Mouse (Mus musculus) gastrocnemius, postnatal 4 days (tissue): ENCODE measurements at regions not wholly inside any gene's neighbourhood (a gene's known extent, or its start where the extent isn't known, plus 50 kb on each side); places are given as distances from the start of the nearest gene placed in this dataset.

ENCODE experiments used
- DNase-seq, 2 experiments: peaks; one replicate each; pipeline ENCODE4 v3.0.0; 2021 to 2022; ENCODE audit warnings: low spot score in 2 of 2, mixed read lengths in 2 of 2

DNA sequence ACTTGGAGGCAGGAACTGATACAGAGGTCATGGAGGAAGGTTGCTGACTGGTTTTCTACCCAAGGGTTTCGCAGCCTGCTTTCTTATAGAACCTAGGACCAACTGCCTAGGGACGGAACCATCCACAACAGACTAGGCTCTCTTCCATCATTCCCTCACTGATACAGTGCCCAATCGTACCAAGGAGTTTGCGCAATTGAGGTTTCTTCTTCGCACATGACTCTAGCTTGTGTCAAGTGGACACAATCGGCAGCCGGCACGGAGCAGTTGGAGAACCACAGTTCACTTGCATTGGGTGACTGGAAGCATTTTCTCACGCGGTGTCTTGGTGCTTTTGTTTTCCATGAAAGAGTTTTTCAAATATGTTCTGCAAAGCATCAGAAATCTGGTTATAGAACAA, 149.1 kb upstream of the Dyrk2 start:
- no peak for DNase-seq

DNA sequence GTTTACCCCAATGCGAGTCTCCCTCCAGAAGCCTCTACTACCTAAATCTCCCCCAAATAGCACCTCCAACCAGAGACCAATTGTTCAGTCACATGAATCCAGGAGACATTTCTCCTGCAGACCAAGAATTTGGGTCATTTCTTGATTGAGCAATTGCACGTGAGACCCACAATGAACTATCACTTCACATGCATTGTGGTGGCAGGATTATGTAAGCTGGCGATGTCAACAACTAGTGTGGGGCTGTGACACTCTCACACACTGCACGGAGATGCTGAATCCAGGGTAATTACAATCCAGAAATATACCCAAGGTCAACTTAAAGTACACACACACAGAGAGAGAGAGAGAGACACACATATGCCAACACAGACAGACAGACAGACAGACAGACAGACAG, 148.5 kb upstream of the Dyrk2 start:
- no peak for DNase-seq

DNA sequence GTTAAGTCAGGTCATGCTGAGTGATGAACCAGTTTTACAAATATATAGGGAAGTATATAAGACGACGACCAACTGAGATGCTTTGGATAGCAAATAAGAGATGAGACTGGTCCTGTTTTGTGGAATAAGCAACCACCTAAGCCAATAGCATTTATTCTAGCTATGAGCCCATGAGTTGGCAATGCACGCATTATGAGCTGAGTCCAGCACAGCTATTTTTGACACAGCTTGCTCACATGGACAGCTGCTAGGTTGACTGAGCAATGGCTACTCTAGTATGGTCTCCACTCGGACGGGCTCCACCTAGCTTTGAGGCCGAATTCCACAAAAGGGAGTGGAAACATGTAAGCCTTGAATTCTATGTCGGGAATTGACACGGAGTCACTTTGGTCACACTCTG, 146.1 kb upstream of the Dyrk2 start:
- peak in 1 of 2 experiments; percentile 32 for DNase-seq

DNA sequence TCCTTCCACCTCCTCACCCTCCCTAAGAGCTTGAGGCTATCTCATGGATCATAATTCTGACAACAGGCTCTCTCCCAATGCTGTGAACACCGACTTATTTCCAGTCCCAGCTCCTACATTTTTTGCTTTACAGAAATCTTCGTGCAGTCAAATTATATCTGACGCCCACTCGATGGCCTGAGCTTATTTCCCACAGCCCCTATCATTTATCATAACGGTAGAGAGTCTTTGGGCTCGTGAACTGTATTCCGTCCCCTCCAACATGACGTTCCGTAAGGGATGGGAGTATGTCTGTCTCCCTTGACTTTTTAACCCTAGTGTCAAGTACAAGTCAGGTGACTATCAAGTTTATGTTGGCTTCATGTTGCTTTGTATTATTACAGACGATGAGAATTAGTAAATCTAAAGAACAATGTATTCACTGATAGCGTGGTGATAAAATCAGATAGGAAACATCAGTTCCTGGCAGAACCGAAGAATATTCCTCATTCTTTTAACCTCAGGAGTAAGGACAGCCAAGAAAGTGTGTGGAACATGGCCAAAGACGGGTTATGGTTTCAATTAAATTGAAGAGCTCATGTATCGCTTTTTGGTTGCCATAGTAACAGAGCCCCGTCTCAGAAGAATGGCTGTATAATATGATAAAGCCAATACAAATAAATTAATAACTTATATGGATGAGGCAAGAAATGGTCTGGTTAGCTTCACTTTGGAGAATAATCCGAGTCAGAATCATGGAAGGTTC, 145.5 kb upstream of the Dyrk2 start:
- DNase-seq, result peak in 1 of 2 experiments; percentile 60

DNA sequence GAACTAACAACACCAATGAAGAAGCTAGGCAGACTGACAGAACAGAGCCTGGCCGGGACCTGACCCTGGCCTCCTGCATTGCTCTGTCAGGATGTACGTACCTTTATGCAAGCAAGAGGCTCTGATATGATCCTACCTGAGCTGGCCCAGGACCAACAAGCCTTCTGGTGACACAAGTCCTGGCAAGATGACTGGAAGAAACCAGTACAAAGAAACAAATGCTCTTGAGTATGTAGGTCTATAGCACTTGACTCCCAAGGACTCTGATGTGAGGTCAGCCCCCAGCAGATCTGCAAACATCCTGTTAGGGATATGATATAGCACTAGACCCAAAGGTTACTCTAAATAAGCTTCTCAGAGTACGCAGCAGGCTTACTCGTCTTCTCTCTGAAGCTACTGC, 144.7 kb upstream of the Dyrk2 start:
- DNase-seq, result no peak

DNA sequence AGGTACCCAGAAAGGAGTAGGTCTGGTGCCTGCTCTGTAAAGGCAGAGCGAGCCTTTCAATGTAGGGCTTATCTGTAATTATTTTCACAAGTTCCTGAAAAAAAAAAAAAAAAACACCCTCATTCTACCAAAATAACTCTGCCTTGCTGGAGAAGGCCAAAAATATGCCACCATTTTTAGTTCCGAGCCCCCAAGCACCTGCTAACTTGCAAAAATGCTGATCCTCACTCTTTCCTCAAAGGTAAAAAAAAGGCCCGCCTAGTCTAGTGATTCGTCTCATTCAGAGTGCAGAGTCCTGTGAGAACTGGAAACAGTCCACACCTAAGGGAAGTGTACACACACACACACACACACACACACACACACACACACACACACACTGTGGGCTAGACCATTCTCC, 143.7 kb upstream of the Dyrk2 start:
- DNase-seq, result no peak

DNA sequence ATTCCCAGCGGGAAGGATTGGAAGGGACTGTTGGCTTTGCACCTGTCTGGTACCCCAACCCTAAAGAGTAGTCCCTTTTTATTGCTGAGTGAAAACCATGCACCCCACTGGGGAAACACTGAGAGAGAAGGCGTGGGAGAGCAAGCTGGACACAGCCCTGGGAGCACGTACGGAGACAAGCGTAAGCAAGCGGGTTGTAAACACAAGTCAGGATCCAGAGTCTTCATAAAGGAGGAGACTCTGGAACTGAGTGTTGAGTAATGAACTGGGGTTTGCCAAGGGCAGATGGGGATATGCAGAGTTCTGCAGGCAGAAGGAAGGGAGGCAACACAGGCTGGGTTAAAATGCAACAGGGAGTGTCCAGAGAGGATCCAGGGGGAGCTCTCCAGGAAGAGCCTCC, 141.5 kb upstream of the Dyrk2 start:
- no peak for DNase-seq

DNA sequence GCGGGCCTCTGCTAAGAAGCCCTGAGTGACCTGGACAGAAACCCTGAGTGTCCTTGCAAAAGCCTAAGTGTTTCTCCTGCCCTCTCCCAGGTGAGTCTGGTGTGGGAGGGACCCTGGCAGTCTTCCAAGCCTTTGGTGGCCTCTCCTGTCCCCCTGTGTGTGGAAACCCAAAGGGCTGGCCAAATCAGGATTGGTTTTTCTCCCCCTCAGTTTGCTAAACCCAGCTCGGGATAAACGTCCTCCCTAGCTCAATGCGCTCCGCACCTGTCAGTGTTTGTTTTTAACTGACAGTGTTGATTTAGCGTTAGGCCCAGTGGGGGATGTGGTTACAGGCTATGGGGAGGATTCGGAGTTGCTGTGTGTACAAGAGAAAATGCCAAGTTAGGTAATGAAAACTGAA, 140.9 kb upstream of the Dyrk2 start:
- no peak for DNase-seq

DNA sequence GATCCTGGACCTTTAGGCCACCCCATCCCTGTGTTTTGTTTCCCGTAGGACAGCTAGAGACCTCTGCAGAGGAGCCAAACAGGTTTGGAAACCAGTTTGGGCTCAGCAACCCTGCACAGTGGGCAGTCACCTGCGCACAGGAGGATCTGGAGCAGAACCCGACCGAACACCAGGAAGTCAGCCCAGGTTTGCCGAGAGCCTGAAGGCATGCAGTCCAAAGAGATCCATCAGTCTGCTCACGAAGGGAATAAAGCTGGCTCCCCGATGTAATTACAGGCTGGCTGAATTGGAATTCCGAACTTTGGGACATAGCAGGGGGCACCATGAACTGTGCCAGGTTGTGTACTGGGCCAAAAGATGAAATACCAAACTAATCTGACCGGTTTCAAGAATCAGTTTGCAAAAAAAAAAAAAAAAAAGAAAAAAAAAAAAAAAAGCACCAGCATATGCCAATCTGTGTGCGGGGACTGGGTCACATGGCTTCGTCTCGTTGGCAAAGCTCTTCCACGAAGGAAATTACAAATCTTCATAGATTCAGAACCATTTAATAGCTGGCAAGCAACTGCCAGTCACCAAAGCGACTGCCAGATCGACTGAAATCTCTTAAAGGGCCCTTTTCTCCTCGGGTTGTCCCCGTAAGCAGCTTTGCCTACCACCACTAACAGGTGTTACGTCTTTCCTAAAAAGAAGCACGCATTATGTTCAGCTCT, 137.0 kb upstream of the Dyrk2 start:
- no peak for DNase-seq

DNA sequence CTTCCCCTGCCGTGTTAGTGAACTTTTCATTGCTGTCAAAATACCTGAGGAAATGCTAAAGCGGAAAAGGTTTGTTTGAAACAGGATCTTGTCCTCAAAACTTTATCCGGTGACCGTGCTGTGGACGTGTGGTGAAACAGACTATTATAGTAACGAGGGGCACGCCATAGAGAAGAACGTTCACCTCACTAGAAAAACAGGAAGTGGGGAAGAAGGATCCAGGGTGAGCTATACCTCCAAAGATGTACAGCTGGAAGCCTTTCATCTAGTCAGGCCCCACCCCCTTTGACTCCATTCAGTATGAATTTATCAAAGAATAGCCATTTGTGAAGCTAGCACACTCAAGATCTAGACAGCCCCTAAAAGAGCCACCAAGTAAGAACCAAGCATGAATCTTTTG, 135.5 kb upstream of the Dyrk2 start:
- DNase-seq, result no peak

DNA sequence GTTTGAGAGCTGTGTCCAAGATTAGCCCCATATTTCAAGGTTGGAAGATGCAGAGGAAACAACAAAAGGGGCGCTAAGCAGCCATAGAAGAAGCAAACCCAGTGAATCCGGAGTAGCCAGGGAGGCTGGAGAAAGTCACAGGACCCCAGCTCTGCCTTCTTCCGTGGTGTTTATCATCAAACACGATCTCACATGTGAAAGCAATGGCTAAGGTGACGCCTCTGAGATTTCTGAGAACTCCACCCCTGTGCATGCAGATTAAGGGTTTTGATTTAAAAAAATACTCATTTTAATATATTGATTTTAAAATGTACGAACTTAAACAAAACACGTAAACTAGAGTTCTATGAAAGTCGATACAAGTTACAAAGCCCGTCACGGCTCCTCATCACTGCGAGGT, 134.4 kb upstream of the Dyrk2 start:
- no peak for DNase-seq

DNA sequence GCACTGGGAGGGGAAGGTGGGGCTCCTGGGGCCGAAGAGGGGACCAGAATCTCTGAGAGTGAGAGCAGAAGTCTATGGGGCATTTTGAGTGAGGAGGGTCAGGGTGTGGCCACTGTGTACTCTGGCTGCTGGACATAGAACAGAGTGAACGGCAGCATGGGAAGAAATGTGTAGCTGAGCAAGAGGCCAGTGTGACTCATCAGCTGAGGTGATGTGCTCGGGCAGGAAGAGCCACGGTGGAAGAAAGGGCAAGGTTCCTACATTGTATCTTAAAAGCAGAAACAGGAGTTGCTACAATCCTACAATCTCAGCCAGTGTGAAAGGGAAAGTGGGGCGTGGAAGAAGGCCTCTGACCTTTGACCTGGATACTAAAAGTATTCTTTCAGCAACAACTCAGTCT, 133.8 kb upstream of the Dyrk2 start:
- DNase-seq, result no peak

DNA sequence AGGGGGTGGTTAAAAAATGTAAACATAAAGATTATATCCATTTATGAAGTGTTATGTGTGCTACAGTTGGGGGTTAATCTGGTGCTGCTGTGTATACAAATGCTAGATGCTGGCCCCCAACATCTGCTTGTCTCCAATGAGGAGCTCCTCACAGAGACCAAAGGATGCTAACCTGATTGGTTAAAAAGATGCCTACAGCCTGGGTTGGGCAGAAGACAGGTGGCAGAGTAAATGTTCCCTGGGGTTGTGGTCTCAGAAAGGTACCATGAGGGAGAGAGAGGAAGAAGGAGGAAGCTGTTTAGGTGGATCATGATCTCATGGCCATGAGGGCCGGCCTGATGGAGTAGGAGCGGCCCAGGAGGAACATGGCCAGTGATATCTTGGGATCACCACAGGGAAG, 133.0 kb upstream of the Dyrk2 start:
- DNase-seq, result no peak

DNA sequence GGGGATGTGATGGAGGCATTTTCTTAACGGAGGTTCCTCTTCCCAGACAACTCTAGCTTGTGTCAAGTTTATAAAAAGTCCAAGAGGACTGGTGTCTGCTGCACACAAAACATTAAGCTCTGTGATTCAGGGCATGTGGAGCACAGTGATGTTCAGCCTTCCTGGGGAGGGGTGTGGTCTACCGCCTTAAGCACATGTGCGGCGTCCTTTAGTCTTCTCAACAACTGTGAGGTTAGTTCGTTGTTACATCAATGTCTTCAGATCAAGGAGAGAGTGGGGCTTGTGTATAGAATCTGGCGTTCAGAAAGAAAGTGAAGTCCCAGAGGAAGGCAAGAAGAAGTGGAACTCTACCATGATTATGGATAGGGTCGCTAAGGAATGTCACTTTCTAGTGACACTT, 131.9 kb upstream of the Dyrk2 start:
- DNase-seq, result no peak

DNA sequence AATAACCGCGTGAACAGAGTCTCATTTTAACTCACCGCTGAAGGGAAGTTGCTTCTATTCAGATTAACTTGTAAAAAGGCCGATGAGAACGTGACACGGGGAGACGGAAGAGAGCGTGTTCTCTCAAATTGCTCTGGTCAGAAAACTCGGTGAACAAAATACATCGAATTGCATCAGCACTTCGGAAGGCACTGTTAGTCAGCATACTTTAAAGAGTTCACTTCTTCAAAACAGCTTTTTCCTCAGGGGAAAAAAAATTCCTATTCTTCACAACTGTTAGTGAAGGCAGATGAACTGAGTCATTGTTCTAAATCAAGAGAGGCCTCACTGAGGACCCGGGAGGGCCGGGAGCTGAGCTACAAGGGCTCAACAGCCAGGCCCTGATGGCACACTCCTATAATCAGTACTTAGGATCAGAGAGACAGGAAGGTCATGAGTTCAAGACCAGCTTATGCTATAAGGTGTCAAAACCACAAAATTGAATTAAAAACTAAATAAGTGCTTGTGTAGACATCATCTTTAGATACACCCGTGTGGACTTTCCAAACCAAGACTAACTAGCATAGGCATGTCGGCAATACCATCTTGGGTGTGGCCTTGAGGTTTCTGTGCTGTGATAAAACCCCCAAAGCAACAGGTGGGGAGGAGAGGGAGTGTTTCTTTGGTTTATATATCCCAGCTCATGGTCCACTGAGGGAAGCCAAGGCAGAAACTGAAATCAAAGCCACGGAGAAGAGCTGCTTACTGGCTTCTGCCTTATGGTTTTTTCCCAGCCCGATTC, 131.2 kb upstream of the Dyrk2 start:
- no peak for DNase-seq

DNA sequence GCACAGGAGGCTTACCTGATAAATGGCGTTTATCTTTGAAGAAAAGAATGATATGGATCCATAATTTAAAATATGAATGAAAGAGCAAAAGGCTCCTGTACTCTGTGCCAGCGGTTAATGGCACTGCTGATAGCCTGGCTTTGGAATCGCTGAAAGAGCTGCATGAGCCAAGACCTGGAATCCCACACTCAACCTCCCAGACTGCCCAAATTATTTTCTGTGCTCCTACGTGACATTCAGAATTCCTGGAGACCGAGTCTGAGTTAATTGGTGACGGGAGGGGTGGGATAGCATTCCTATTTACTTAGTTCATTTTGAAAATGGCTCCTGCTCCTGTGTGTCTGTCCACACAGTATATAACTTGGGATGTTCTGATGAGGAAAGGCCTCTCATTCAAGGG, 129.0 kb upstream of the Dyrk2 start:
- no peak for DNase-seq

DNA sequence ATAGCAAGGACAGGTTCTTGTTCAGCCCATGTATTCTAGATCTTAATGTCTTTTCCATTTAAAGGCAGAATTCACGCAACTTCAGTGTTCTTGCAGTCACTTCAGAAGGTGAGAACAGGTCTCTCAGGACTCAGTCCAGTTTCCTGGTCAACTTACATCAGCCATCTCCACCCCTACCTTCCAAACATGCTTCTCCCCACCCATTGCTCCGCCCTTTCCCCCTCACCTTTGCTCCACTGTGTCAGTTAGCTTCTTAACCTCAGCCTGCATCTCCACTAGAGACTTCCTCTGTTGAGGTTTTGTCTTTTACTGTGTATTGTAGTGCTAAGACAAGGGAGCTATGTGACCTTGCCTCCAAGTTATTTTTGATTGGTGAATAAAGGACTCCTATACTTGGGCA, 127.0 kb upstream of the Dyrk2 start:
- no peak for DNase-seq

DNA sequence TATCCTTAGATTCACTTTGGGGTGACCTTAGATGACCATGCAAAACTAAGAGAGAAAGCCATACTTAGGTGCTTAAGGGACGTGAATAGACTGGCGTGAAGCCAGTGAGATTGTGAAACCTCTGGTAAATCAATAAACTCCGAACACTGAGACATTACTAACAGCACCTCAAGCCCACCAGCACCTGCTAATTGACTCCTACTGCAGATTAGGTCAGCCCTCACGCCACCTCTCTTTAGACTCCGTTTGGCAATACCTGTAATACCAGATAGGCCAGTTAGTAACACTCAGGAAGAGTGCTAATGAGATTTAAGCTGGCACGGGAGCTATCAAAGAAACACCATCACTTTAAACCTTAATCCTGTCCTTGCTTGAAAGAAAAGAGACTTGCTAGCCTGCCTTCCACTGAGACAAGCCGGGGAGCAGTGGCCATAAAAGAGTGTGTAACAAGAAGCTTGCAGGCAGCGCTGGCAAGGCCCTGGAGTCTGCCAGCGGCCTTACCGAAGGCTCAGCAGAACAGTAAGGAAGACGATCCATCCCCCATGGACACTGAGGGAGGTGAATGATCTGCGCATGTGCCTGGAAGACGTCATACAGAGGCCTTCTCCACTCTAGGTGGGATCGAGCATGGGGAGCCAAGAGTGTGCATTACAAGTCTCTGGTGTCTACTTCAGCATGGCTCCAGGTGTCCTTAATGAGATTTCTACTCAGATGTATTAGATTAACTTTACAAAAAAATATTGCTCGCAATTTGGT, 124.0 kb upstream of the Dyrk2 start:
- DNase-seq, result no peak

DNA sequence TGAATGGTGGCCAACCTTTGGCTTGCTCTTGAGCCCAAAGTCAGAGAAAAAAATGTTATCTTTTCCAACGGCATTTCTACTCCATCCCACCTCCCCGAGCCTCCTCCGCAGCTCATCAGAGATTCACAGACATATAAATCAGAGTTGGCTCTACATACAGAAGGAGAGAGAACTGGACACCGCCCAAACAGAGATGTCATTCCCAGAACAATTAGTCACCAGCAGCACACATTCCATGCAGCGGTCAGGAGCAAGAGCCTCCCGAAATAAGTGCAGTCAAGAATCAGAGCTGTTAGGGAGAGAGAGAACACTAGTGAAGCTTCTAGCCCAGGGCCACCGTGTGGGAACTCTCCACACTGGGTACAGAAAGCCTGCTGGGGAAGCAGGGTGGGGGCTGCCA, 121.2 kb upstream of the Dyrk2 start:
- peak in 1 of 2 experiments; percentile 46 for DNase-seq

DNA sequence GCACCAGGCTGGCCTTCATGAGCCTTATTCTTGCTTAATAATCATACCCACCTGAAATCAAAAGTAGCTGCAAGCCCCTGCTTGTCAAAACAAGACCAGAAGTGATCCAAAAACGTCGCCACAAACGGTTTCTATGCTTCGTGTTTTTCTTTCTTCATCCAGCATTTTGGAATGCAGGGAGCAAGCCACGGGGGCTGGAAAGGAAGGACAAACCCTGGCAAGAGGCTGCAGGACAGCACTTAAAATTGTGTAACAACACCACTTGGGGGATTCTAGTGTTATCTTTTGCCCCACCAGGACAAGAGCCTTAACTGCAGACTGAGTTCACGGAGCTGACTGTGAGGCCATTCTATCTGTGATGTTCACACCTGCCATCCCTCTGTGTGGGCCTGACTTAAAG, 120.5 kb upstream of the Dyrk2 start:
- no peak for DNase-seq

DNA sequence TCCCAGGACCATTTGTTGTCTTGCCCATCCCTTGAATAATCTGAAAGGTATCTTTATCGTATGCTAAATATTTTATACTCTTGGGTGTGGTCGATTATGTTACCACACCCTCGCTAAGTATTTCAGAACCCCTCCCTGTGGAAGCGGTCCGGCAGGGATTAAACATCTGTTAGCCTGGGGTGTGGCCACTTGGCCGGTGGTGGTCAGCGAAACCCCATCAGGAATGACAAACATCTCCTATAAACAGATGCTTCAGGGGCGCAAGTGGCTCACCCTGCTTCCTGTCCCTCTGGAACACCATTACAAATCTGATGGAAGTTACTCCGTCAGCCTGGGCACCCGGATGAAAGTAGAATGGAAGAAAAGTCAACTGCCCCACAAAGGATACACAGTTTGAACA, 119.8 kb upstream of the Dyrk2 start:
- no peak for DNase-seq

DNA sequence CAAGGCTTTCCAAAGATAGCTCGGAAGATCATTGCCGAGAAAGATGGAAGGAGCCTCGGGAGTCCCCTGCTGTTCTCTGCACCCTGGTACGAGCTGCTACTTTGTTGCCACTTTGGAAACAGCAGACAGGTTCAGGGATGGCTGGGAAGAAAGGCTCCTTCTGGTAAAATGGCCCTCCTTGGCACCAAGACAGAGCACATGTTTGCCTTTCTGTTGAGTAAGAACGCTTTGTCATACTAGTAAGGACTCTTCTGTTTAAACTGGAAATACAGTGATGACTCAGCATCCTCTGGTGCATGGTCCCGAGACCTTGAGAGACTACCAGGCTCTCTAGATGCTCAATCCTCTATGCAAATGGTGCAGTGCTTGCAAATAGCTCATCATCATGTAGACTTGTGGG, 118.2 kb upstream of the Dyrk2 start:
- DNase-seq, result no peak
